7 mouse cellular contexts compared by ENCODE assay signal in the genomic region with DNA sequence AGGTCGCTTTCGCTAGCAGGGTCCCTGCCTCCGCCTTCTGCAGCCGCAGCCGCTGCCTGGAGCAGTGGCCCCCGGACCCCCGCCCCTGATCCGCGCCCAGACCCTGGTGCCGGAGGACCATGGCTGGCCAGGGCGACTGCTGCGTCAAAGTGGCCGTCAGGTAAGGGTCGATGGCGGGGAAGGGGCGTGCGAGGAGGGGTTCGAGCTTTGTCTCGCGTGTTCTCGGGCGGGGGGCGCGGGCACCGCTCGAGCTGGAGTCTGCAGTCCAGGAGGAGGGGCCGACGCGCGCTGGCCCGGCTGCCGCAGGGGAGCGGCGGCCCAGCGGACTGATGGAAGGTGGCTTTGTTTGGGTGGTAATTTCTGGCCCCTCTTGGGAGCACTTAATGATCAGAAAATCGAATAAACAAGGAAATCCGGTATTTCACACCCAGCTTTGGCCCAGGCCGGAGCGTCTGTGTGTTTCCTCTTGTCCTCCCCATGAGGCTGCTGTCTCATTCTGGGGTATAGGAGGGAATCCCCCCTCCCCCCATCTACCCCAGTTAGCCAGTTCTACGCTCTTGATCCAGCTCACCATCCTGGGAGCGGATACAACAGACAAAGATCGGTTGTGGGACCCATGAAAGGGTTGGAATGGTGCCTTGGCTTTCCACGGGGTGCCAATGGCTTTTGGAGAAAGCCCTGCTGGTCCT. TPM values are rescaled to one million over a fixed set of nuclear protein-coding genes. Genes with fewer than 3 reads are reported as not detected.
DNase-seq lines count a peak whose midpoint lies in the region; ATAC-seq and TF ChIP-seq lines count a peak whose summit lies in the region.

No protein-coding gene starts in this region.

- peak overlapping the region; percentile 96 for H3K4me2 ChIP-seq in lung, embryonic 14.5 days
- H3K4me2 ChIP-seq in forebrain, embryonic 12.5 days, result peak overlapping the region; percentile 80
- peak overlapping the region; percentile 91 for H3K4me2 ChIP-seq in limb, embryonic 14.5 days (replicated peaks; ENCODE audit: low read depth, low read length, severe bottlenecking)
- H3K4me2 ChIP-seq in neural tube, embryonic 13.5 days, result peak overlapping the region; percentile 77

- under 1% methylated on average over 43 of the region's 43 CpGs for WGBS in lung, embryonic 14.5 days
- WGBS in forebrain, embryonic 12.5 days, result under 1% methylated on average over 41 of the region's 43 CpGs
- WGBS in limb, embryonic 14.5 days, result 1% methylated on average over 35 of the region's 43 CpGs
- WGBS in neural tube, embryonic 13.5 days, result under 1% methylated on average over 42 of the region's 43 CpGs

- no peak for TF ChIP-seq CTCF in lung, embryonic 14.5 days (IDR thresholded peaks at IDR 0.05; ENCODE audit: low read depth)

- peak overlapping the region; percentile 65 for H3K9ac ChIP-seq in lung, embryonic 14.5 days
- peak overlapping the region; percentile 83 for H3K9ac ChIP-seq in forebrain, embryonic 12.5 days
- peak overlapping the region; percentile 77 for H3K9ac ChIP-seq in limb, embryonic 14.5 days (ENCODE audit: low read depth, low read length, severe bottlenecking)
- peak overlapping the region; percentile 98 for H3K9ac ChIP-seq in neural tube, embryonic 13.5 days

- peak; percentile 22 for ATAC-seq in lung, embryonic 14.5 days (ENCODE audit: insufficient read depth)
- peak; percentile 62 for ATAC-seq in forebrain, embryonic 12.5 days (ENCODE audit: low FRiP score)
- peak; percentile 30 for ATAC-seq in limb, embryonic 14.5 days (ENCODE audit: low FRiP score, low read depth)
- peak; percentile 60 for ATAC-seq in neural tube, embryonic 13.5 days (ENCODE audit: low read depth)

- H3K36me3 ChIP-seq in lung, embryonic 14.5 days (ENCODE audit: insufficient read depth), result no peaks in the 10 kb centered on the region
- H3K36me3 ChIP-seq in forebrain, embryonic 12.5 days (replicated peaks), result no peaks in the 10 kb centered on the region
- H3K36me3 ChIP-seq in limb, embryonic 14.5 days (ENCODE audit: control insufficient read depth, insufficient read depth, low read length), result no peaks in the 10 kb centered on the region
- no peaks in the 10 kb centered on the region for H3K36me3 ChIP-seq in neural tube, embryonic 13.5 days

- no peaks in the 10 kb centered on the region for H3K27me3 ChIP-seq in lung, embryonic 14.5 days (ENCODE audit: insufficient read depth, low read length)
- peaks cover 17% of the 10 kb centered on the region; the same call in 1 of the 2 replicates for H3K27me3 ChIP-seq in forebrain, embryonic 12.5 days
- no peaks in the 10 kb centered on the region for H3K27me3 ChIP-seq in limb, embryonic 14.5 days (ENCODE audit: control insufficient read depth, insufficient read depth, low read length)
- H3K27me3 ChIP-seq in neural tube, embryonic 13.5 days, result no peaks in the 10 kb centered on the region

- peaks cover 76% of the 10 kb centered on the region for H3K4me1 ChIP-seq in lung, embryonic 14.5 days (ENCODE audit: insufficient read depth)
- H3K4me1 ChIP-seq in brown adipose tissue, adult 24 weeks (ENCODE audit: control insufficient read depth, insufficient read depth, insufficient read length, low read length), result peaks cover 2% of the 10 kb centered on the region
- peaks cover 62% of the 10 kb centered on the region for H3K4me1 ChIP-seq in forebrain, embryonic 12.5 days
- H3K4me1 ChIP-seq in limb, embryonic 14.5 days (ENCODE audit: control insufficient read depth, insufficient read depth, low read length), result peaks cover 66% of the 10 kb centered on the region
- H3K4me1 ChIP-seq in neural tube, embryonic 13.5 days (replicated peaks), result peaks cover 69% of the 10 kb centered on the region

- H3K27ac ChIP-seq in lung, embryonic 14.5 days (ENCODE audit: low read depth), result peak overlapping the region; percentile 36; the same call in 1 of the 2 replicates
- no peak overlapping the region for H3K27ac ChIP-seq in brown adipose tissue, adult 24 weeks (replicated peaks; ENCODE audit: low read depth, low read length)
- H3K27ac ChIP-seq in forebrain, embryonic 12.5 days, result peak overlapping the region; percentile 91
- 0 out of 2 replicates have a peak overlapping the region, but pooled peaks have one; percentile 43 for H3K27ac ChIP-seq in limb, embryonic 14.5 days (replicated peaks; ENCODE audit: low read depth, low read length)
- peak overlapping the region; percentile 94 for H3K27ac ChIP-seq in neural tube, embryonic 13.5 days (replicated peaks)

- no peak for TF ChIP-seq POLR2A in limb, embryonic 14.5 days (IDR thresholded peaks at IDR 0.05; ENCODE audit: borderline replicate concordance, extremely low read depth, insufficient read depth, insufficient read length)

- no peaks in the 10 kb centered on the region for H3K9me3 ChIP-seq in lung, embryonic 14.5 days (ENCODE audit: low read depth, low read length)
- no peaks in the 10 kb centered on the region for H3K9me3 ChIP-seq in forebrain, embryonic 12.5 days
- no peaks in the 10 kb centered on the region for H3K9me3 ChIP-seq in limb, embryonic 14.5 days (ENCODE audit: control insufficient read depth, low read length)
- no peaks in the 10 kb centered on the region for H3K9me3 ChIP-seq in neural tube, embryonic 13.5 days

- DNase-seq in lung, embryonic 14.5 days, result peak; percentile 70
- DNase-seq in lung, postnatal 25 days (ENCODE audit: low spot score), result no peak
- DNase-seq in limb, embryonic 14.5 days (ENCODE audit: low spot score), result no peak
- no peak for DNase-seq in yolk sac, embryonic 10.5 days (ENCODE audit: low spot score)

- H3K4me3 ChIP-seq in lung, embryonic 14.5 days (ENCODE audit: low read depth, low read length), result peak overlapping the region; percentile 76
- peak overlapping the region; percentile 65 for H3K4me3 ChIP-seq in brown adipose tissue, adult 24 weeks (ENCODE audit: insufficient read depth, low read depth, low read length)
- peak overlapping the region; percentile 76 for H3K4me3 ChIP-seq in forebrain, embryonic 12.5 days (replicated peaks)
- peak overlapping the region; percentile 80 for H3K4me3 ChIP-seq in limb, embryonic 14.5 days (replicated peaks; ENCODE audit: low read length)
- peak overlapping the region; percentile 94 for H3K4me3 ChIP-seq in neural tube, embryonic 13.5 days

RNA-seq across cellular contexts. Expression of gene Kif21b, which starts 0.6 kb away (rescaled TPM):
- polyA plus RNA-seq in lung, embryonic 14.5 days (2014; fragmentation: Nextera tagmentation; extraction: Ambion mirVana), result 3.8 and 4.1 TPM in 2 replicates
- polyA plus RNA-seq in brown adipose tissue, adult 24 weeks (2012; ENCODE audit: insufficient read depth, insufficient read length, missing spikeins), result 1.3 TPM in 2 replicates
- 45.7 and 47.7 TPM in 2 replicates for polyA plus RNA-seq in forebrain, embryonic 12.5 days (2016; fragmentation: Nextera tagmentation; extraction: Ambion mirVana)
- 10.9 and 13.2 TPM in 2 replicates for polyA plus RNA-seq in limb, embryonic 14.5 days (2012; rRNA removed)
- 3.6 and 3.8 TPM in 2 replicates for polyA plus RNA-seq in limb, embryonic 14.5 days (2014; fragmentation: Nextera tagmentation; extraction: Ambion mirVana)
- polyA plus RNA-seq in neural tube, embryonic 13.5 days (2015; fragmentation: Nextera tagmentation; extraction: Ambion mirVana), result 34.6 and 41.7 TPM in 2 replicates
